Mouse (Mus musculus) midbrain, embryonic 10.5 days (tissue): ENCODE data around the gene Hist1h1b. TPM values are rescaled to one million over a fixed set of nuclear protein-coding genes. Genes with fewer than 3 reads are reported as not detected.
A peak's percentile ranks its signal among the peaks of the same experiment; 100 is the strongest.
"Not testable (repeated sequence)": the region's sequence is repeated elsewhere in the genome, so short reads cannot be mapped to it uniquely, and the experiment has no call there.

ENCODE experiments used
- DNase-seq: peaks from one replicate; pipeline ENCODE4 v3.0.0-alpha.2; 2017; ENCODE audit warnings: low spot score
- H3K27ac ChIP-seq: fragments of 300-500 bp; sonication (generic); replicated peaks from 2 replicates; pipeline ENCODE4 v1.5.1; 2016; ENCODE audit warnings: mild to moderate bottlenecking
- H3K27me3 ChIP-seq: fragments of 300-500 bp; sonication (generic); 2 replicates; pipeline ENCODE4 v1.6.1; 2016; ENCODE audit warnings: low read depth, mild to moderate bottlenecking; ENCODE audit not compliant: poor library complexity, severe bottlenecking
- H3K36me3 ChIP-seq: fragments of 300-500 bp; sonication (generic); 2 replicates; pipeline ENCODE4 v1.6.1; 2016; ENCODE audit warnings: mild to moderate bottlenecking, moderate library complexity
- H3K4me1 ChIP-seq: fragments of 300-500 bp; sonication (generic); 2 replicates; pipeline ENCODE4 v1.6.1; 2016
- H3K4me3 ChIP-seq: fragments of 300-500 bp; sonication (generic); 2 replicates; pipeline ENCODE4 v1.5.1; 2016; ENCODE audit warnings: mild to moderate bottlenecking, moderate library complexity
- H3K9me3 ChIP-seq: fragments of 300-500 bp; sonication (generic); replicated peaks from 2 replicates; pipeline ENCODE4 v1.6.1; 2016; ENCODE audit warnings: mild to moderate bottlenecking
- WGBS: fragments of 180-500 bp; shearing (Covaris S2); methylation state at CpG from one replicate; pipeline ENCODE4 v1.1.7; 2016; 5-methylcytosine and 5-hydroxymethylcytosine counted together
- polyA plus RNA-seq: library from polyadenylated mRNA; unstranded; fragments of >200 nt; fragmentation: Nextera tagmentation; extraction: Ambion mirVana; gene quantifications from 2 replicates; pipeline ENCODE4 v1.2.1, GENCODE M21; 2016

The Hist1h1b gene
- polyA plus RNA-seq: 31.5 and 37.7 TPM in 2 replicates

DNA sequence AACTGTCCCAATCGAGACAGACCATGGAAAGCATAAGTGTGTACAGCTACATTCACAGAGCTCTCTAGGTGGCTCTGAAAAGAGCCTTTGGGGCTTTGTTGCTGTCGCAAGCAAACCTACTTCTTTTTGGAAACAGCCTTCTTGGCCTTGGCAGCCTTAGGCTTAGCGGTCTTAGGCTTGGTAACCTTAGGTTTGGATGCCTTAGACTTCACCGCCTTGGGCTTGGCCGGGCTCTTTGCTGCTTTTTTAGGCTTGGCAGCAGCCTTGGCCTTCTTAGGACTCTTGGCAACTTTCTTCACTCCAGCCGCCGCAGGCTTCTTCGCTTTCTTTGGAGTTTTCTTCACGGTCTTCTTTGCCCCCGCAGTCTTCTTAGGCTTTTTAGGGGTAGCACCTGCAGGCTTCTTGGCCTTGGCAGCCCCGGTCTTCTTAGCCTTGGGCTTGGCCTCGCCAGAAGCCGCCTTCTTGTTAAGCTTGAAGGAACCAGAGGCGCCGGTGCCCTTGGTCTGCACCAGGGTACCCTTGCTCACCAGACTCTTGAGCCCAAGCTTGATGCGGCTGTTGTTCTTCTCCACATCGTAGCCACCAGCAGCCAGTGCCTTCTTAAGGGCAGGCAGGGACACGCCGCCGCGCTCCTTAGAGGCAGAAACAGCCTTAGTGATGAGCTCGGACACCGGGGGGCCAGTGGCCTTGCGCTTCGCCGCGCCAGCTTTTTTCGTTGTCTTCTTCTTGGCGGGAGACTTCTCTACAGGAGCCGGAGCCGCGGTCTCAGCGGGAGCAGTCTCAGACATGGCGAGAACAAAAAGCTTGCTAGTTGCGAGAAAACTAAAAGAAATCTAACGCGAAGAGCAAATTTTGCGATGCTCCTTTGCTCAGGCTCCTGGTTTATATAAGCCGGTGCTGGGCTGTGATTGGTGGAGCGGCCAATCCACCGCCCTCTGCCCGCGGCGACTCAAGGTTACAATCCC, at the start of gene Hist1h1b:
Hist1h1b (minus strand) TSS at position 859 of the 965 bp plus-strand sequence.
- peaks cover 46% of the 10 kb centered on the region for H3K4me1 ChIP-seq
- under 1% methylated on average over 44 of the region's 44 CpGs for WGBS

GRCm38 (mm10) chr13:21828511-21828910, 48.1 kb upstream of the Hist1h1b start:
- no peaks in the 10 kb centered on the region for H3K27me3 ChIP-seq
- H3K9me3 ChIP-seq: no peaks in the 10 kb centered on the region
- H3K4me3 ChIP-seq: no peak overlapping the region
- H3K36me3 ChIP-seq: peaks cover 4% of the 10 kb centered on the region; the same call in 1 of the 2 replicates
- WGBS: 89% methylated on average over 3 of the region's 3 CpGs
- H3K27ac ChIP-seq: peak overlapping the region; percentile 49; the same call in 1 of the 2 replicates
- H3K4me1 ChIP-seq: 0 out of 2 replicates have a peak, but pooled peaks cover 4% of the 10 kb centered on the region
- no peak for DNase-seq

More for the DNA sequence above, at the start of gene Hist1h1b:
- H3K36me3 ChIP-seq: no peaks in the 10 kb centered on the region
- peak; percentile 82 for DNase-seq
- H3K4me3 ChIP-seq: peak within 1 kb of the TSS; percentile 76
- no peaks in the 10 kb centered on the region for H3K9me3 ChIP-seq
- H3K27me3 ChIP-seq: no peaks in the 10 kb centered on the region
- peak within 1 kb of the TSS; percentile 97 for H3K27ac ChIP-seq

GRCm38 (mm10) chr13:21820082-21820890, 39.9 kb upstream of the Hist1h1b start:
- not testable (repeated sequence) for H3K9me3 ChIP-seq, H3K4me3 ChIP-seq, H3K27me3 ChIP-seq, DNase-seq, H3K4me1 ChIP-seq, H3K27ac ChIP-seq, H3K36me3 ChIP-seq
- WGBS: 76% methylated on average over 7 of the region's 16 CpGs

DNA sequence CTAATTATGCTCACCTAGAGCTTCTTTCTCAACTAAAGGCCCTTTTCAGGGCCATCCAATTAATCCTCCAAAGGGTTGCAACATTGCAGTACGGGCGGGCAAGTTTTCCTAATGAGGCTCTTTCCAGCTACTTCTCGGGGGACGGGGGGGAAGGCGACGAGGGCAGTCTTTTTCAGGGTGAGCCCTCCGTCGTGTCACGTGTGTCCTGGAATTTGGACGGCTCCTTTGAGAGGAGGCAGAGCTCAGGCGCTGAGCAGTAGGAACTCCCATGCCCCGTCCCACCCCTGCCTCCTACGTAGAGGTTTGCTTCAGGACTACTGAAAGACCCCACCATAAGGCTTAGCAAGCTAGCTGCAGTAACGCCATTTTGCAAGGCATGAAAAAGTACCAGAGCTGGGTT, 31.7 kb upstream of the Hist1h1b start:
- under 1% methylated on average over 14 of the region's 14 CpGs for WGBS
- not testable (repeated sequence) for H3K27me3 ChIP-seq, H3K9me3 ChIP-seq, H3K4me1 ChIP-seq, DNase-seq, H3K36me3 ChIP-seq
- H3K4me3 ChIP-seq: peak overlapping the region; percentile 40
- peak overlapping the region; percentile 71 for H3K27ac ChIP-seq

- H3K4me3 ChIP-seq: peak within 1 kb of the TSS; percentile 40
- WGBS: no CpG with 5 or more reads among the region's 24 CpGs
- H3K36me3 ChIP-seq, H3K27me3 ChIP-seq, H3K9me3 ChIP-seq, DNase-seq, H3K4me1 ChIP-seq: not testable (repeated sequence)
- H3K27ac ChIP-seq: peak within 1 kb of the TSS; percentile 71
These were observed 31.1 kb upstream of the Hist1h1b start, which contains the start of gene Hist1h4m for GRCm38 (mm10) chr13:21811539-21811938. TSS of gene Hist1h4m (plus strand) at chr13:21811746.

DNA sequence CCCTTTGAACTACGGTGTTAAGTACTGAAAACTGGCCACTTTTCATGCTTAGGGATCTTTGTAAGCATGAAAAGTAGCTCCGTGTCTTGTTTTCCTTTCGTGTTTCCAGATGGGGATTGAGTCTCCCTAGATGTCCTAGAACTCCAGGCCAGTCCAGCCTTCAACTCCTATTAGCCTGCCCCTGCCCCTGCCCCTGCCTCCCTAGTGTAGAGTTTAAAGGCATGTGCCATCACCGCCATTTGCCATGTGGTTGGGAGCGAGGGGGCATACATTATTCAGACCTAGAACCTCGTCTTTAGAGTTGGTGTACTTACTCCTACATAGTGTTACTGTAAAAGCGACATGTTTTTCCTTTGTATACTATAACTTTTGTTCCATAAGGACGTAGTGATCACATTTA, 30.6 kb upstream of the Hist1h1b start:
- not testable (repeated sequence) for H3K4me3 ChIP-seq, DNase-seq, H3K9me3 ChIP-seq, H3K27me3 ChIP-seq, H3K36me3 ChIP-seq, H3K4me1 ChIP-seq, H3K27ac ChIP-seq
- no CpG with 5 or more reads among the region's 8 CpGs for WGBS

- H3K36me3 ChIP-seq, H3K27ac ChIP-seq, H3K4me1 ChIP-seq, H3K27me3 ChIP-seq, DNase-seq, H3K9me3 ChIP-seq, H3K4me3 ChIP-seq: not testable (repeated sequence)
- WGBS: no CpG with 5 or more reads among the region's 23 CpGs
These were observed 29.6 kb upstream of the Hist1h1b start, which contains the start of the genes Hist1h2bq and Hist1h2ao for GRCm38 (mm10) chr13:21810073-21810472. TSS of gene Hist1h2bq (minus strand) at chr13:21810197. TSS of gene Hist1h2ao (plus strand) at chr13:21810465.

GRCm38 (mm10) chr13:21803058-21803457, 22.6 kb upstream of the Hist1h1b start:
- not testable (repeated sequence) for H3K4me1 ChIP-seq, DNase-seq, H3K36me3 ChIP-seq, H3K4me3 ChIP-seq, H3K9me3 ChIP-seq, H3K27me3 ChIP-seq, H3K27ac ChIP-seq
- no CpG with 5 or more reads among the region's 4 CpGs for WGBS

GRCm38 (mm10) chr13:21797163-21797562, 16.7 kb upstream of the Hist1h1b start:
- H3K4me1 ChIP-seq, H3K27ac ChIP-seq, H3K36me3 ChIP-seq, H3K9me3 ChIP-seq, H3K4me3 ChIP-seq, H3K27me3 ChIP-seq, DNase-seq: not testable (repeated sequence)

- 89% methylated on average over 7 of the region's 7 CpGs for WGBS
- Histone ChIP-seq H3K27me3 (no peaks in the 10 kb centered on the region), H3K4me1 (peaks cover 9% of the 10 kb centered on the region), H3K27ac (no peak overlapping the region), H3K9me3 (no peaks in the 10 kb centered on the region), H3K4me3 (no peak overlapping the region), H3K36me3 (no peaks in the 10 kb centered on the region)
- no peak for DNase-seq
These were observed 15.2 kb upstream of the Hist1h1b start for GRCm38 (mm10) chr13:21795584-21795983.

DNA sequence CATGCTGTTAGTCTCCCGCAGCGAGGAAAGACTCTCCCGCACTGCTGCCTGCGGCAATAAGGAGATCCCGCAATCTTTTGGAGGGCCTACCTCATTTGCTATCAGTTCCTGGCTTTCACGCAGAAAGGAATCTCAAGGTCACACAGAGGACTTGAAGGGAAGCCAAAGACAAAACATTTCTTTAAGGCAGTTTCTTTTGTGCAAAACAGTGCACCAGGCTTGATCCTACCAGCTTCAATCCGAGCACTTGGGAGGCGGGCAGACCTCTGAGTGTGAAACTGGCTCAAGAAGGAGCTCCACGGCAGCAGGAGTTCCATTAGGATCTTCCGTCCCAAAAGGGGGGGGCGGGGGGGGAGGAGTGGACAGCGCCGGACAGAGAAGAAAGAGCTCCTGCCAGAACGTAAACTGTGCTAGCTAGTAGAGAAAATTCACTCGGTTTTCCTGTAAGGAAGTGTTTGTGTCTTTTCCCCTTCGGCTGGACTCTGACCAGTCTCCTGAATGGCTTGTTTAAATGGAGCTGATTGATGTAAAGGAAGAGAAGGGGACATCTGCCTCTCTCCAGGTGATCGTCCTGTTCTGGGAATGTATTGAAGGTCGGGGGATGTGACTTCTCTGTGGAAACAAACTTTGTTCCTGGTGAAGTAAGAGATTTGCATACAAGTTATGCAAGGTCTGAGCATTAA, 10.3 kb upstream of the Hist1h1b start:
- Histone ChIP-seq H3K27me3 (no peaks in the 10 kb centered on the region), H3K4me3 (peak overlapping the region; percentile 38), H3K27ac (peak overlapping the region; percentile 85), H3K36me3 (no peaks in the 10 kb centered on the region), H3K4me1 (peaks cover 39% of the 10 kb centered on the region), H3K9me3 (no peaks in the 10 kb centered on the region)
- 7% methylated on average over 18 of the region's 18 CpGs for WGBS
- DNase-seq: peak; percentile 50

DNA sequence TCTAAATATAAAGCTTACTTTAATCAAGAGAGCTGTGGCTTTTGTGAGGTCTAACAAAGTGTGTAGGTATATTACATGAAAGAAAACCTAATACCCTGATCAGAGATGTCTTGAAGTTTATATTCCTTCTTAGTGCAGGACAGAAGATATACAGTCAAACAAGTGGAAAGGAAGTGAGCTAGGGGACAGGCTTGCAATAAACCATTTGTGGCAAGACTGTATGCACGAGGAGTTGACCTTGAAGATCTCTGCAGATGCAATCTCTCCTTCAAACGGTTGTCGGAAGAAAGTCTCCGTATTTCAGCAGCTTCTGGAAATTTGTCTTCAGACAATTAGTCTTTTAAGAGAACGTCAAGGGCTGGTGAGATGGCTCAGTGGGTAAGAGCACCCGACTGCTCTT, 9.5 kb upstream of the Hist1h1b start:
- Histone ChIP-seq H3K36me3 (no peaks in the 10 kb centered on the region), H3K4me1 (peaks cover 46% of the 10 kb centered on the region), H3K27me3 (no peaks in the 10 kb centered on the region), H3K4me3 (no peak overlapping the region), H3K9me3 (no peaks in the 10 kb centered on the region), H3K27ac (peak overlapping the region; percentile 87; the same call in 1 of the 2 replicates)
- no peak for DNase-seq
- 69% methylated on average over 6 of the region's 6 CpGs for WGBS
